Comparison of ENCODE assay signal across 9 mouse cellular contexts in genomic region chr8:89785011-89785410, GRCm38 (mm10).
DNase-seq lines count a peak whose midpoint lies in the region; ATAC-seq lines count a peak whose summit lies in the region.
"Had no signal": no experiment of that assay in that cellular context is flagged by ENCODE, and none has a peak within 500 bp of the region (broad histone marks: within the 10 kb centered on the region; RNA-seq: fewer than 3 reads in every experiment).

No protein-coding gene starts in this region.

- no peak overlapping the region for H3K9ac ChIP-seq in heart, embryonic 12.5 days
- no peak overlapping the region for H3K9ac ChIP-seq in forebrain, embryonic 14.5 days (ENCODE audit: low read length)
- no peak overlapping the region for H3K9ac ChIP-seq in hindbrain, embryonic 14.5 days
- H3K9ac ChIP-seq: midbrain, embryonic 12.5 days had no signal

- no peaks in the 10 kb centered on the region for H3K9me3 ChIP-seq in heart, embryonic 12.5 days (replicated peaks)
- H3K9me3 ChIP-seq in forebrain, embryonic 14.5 days (replicated peaks; ENCODE audit: control insufficient read depth, low read length): no peaks in the 10 kb centered on the region
- H3K9me3 ChIP-seq in hindbrain, embryonic 14.5 days (ENCODE audit: control insufficient read depth, low read length): no peaks in the 10 kb centered on the region
- H3K9me3 ChIP-seq: midbrain, embryonic 12.5 days had no signal

- peaks cover 24% of the 10 kb centered on the region for H3K27me3 ChIP-seq in heart, embryonic 12.5 days (replicated peaks)
- peaks cover 3% of the 10 kb centered on the region; the same call in 1 of the 2 replicates for H3K27me3 ChIP-seq in forebrain, embryonic 14.5 days (replicated peaks; ENCODE audit: control insufficient read depth, insufficient read depth, low read length)
- H3K27me3 ChIP-seq in hindbrain, embryonic 14.5 days (ENCODE audit: control insufficient read depth, insufficient read depth, low read length): peaks cover 9% of the 10 kb centered on the region

- DNase-seq in heart, adult 18-20 months: peak; percentile 37 to 84
- DNase-seq in c-Kit-negative CD71-positive TER-119-positive erythroid progenitor cells, embryonic 14.5 days (ENCODE audit: low read depth, low spot score): peak; percentile 1
- DNase-seq in forebrain, embryonic 14.5 days (ENCODE audit: low spot score): peak; percentile 92
- DNase-seq in hindbrain, embryonic 14.5 days (ENCODE audit: low spot score): peak; percentile 97
- DNase-seq in left cerebral cortex, adult 11 months (ENCODE audit: low spot score): peak; percentile 66
- DNase-seq in spleen, postnatal 4 days (ENCODE audit: low spot score in 2 of 2): peak; percentile 15 to 66

- WGBS in heart, embryonic 12.5 days: 19% methylated on average over 7 of the region's 7 CpGs
- 13% methylated on average over 7 of the region's 7 CpGs for WGBS in forebrain, embryonic 14.5 days
- 17% methylated on average over 7 of the region's 7 CpGs for WGBS in hindbrain, embryonic 14.5 days

- no peak overlapping the region for H3K27ac ChIP-seq in heart, embryonic 12.5 days (ENCODE audit: poor library complexity, severe bottlenecking)
- H3K27ac ChIP-seq in forebrain, embryonic 14.5 days (ENCODE audit: low read depth, low read length): no peak overlapping the region
- no peak overlapping the region for H3K27ac ChIP-seq in hindbrain, embryonic 14.5 days
- H3K27ac ChIP-seq: midbrain, embryonic 12.5 days had no signal

- no peaks in the 10 kb centered on the region for H3K36me3 ChIP-seq in heart, embryonic 12.5 days
- H3K36me3 ChIP-seq in forebrain, embryonic 14.5 days (ENCODE audit: control insufficient read depth, insufficient read depth, low read length): no peaks in the 10 kb centered on the region
- H3K36me3 ChIP-seq in hindbrain, embryonic 14.5 days (replicated peaks; ENCODE audit: control insufficient read depth, insufficient read depth): no peaks in the 10 kb centered on the region
- H3K36me3 ChIP-seq: midbrain, embryonic 12.5 days had no signal

- no peak overlapping the region for H3K4me3 ChIP-seq in heart, embryonic 12.5 days
- H3K4me3 ChIP-seq in forebrain, embryonic 14.5 days (ENCODE audit: low read depth, low read length): no peak overlapping the region
- H3K4me3 ChIP-seq in hindbrain, embryonic 14.5 days (replicated peaks; ENCODE audit: low read length): no peak overlapping the region
- H3K4me3 ChIP-seq: midbrain, embryonic 12.5 days had no signal

- no peaks in the 10 kb centered on the region for H3K4me1 ChIP-seq in heart, embryonic 12.5 days (replicated peaks)
- peaks cover 13% of the 10 kb centered on the region for H3K4me1 ChIP-seq in forebrain, embryonic 14.5 days (ENCODE audit: control insufficient read depth, insufficient read depth, low read length)
- peaks cover 21% of the 10 kb centered on the region for H3K4me1 ChIP-seq in hindbrain, embryonic 14.5 days (replicated peaks; ENCODE audit: control insufficient read depth, insufficient read depth, low read length)

- no peak for ATAC-seq in heart, embryonic 12.5 days (ENCODE audit: insufficient number of reproducible peaks, low FRiP score)
- peak; percentile 73 for ATAC-seq in forebrain, embryonic 14.5 days
- ATAC-seq in hindbrain, embryonic 14.5 days (ENCODE audit: low FRiP score): no peak
- ATAC-seq in megakaryocyte progenitor cell, adult 5-6 weeks (replicated peaks; ENCODE audit: poor library complexity): peak; percentile 87

- no peak overlapping the region for H3K4me2 ChIP-seq in heart, embryonic 12.5 days
- no peak overlapping the region for H3K4me2 ChIP-seq in forebrain, embryonic 14.5 days (ENCODE audit: low read length)
- H3K4me2 ChIP-seq in hindbrain, embryonic 14.5 days (replicated peaks): no peak overlapping the region
- H3K4me2 ChIP-seq: midbrain, embryonic 12.5 days had no signal

Comparison
In these comparisons a context has a peak if more than half of its experiments do, and no peak if none do; other contexts are left out.
1. DNase-seq: peak in every context shown above with its lines; median percentile 97 in hindbrain, embryonic 14.5 days; 92 in forebrain, embryonic 14.5 days; 66 in left cerebral cortex, adult 11 months; 60 in heart, adult 18-20 months; 40 in spleen, postnatal 4 days; 1 in c-Kit-negative CD71-positive TER-119-positive erythroid progenitor cells, embryonic 14.5 days.
2. ATAC-seq: peak in forebrain, embryonic 14.5 days (single experiment) and megakaryocyte progenitor cell, adult 5-6 weeks (single experiment); none in heart, embryonic 12.5 days (single experiment) and hindbrain, embryonic 14.5 days (single experiment).